Mouse (Mus musculus) stomach, postnatal 0 days (tissue): ENCODE data around the gene Adcy5.

ENCODE experiments used
- CTCF ChIP-seq: IDR thresholded peaks from 2 replicates; pipeline ENCODE4 v1.5.1; 2016; ENCODE audit warnings: antibody characterized with exemption, low read depth, mild to moderate bottlenecking, moderate library complexity
- EP300 ChIP-seq: optimal IDR thresholded peaks from 2 replicates; pipeline ENCODE3; 2016; ENCODE audit warnings: antibody characterized with exemption

GRCm38 (mm10) chr16:35307331-35307730 is 152.7 kb downstream of the Adcy5 start:
- TF ChIP-seq CTCF: no peak
- no peak for TF ChIP-seq EP300
